Mouse (Mus musculus) lung, embryonic 15.5 days (tissue): ENCODE measurements at regions not wholly inside any gene's neighbourhood (a gene's known extent, or its start where the extent isn't known, plus 50 kb on each side); places are given as distances from the start of the nearest gene placed in this dataset.
A peak's percentile ranks its signal among the peaks of the same experiment; 100 is the strongest.

Source experiments
- ATAC-seq: fragments of 200-750 bp; cut with Nextera tagmentation; 2 replicates; pipeline ENCODE4 v1.8.0; 2017; ENCODE audit warnings: moderate number of reproducible peaks, borderline replicate concordance; ENCODE audit not compliant: low FRiP score, low TSS enrichment; ENCODE audit errors: extremely low read depth
- H3K27ac ChIP-seq: fragments of 300-500 bp; sonication (generic); 2 replicates; pipeline ENCODE4 v1.5.1; 2015; ENCODE audit warnings: moderate library complexity, mild to moderate bottlenecking, inconsistent platforms
- H3K27me3 ChIP-seq: fragments of 300-500 bp; sonication (generic); 2 replicates; pipeline ENCODE4 v1.6.1; 2015; ENCODE audit warnings: inconsistent platforms
- H3K36me3 ChIP-seq: fragments of 300-500 bp; sonication (generic); 2 replicates; pipeline ENCODE4 v1.6.1; 2015; ENCODE audit warnings: inconsistent platforms
- H3K4me1 ChIP-seq: fragments of 300-500 bp; sonication (generic); 2 replicates; pipeline ENCODE4 v1.6.1; 2015; ENCODE audit warnings: inconsistent platforms
- H3K4me2 ChIP-seq: fragments of 300-500 bp; sonication (generic); 2 replicates; pipeline ENCODE4 v1.6.1; 2015; ENCODE audit warnings: inconsistent platforms, mild to moderate bottlenecking, moderate library complexity
- H3K4me3 ChIP-seq: fragments of 300-500 bp; sonication (generic); 2 replicates; pipeline ENCODE4 v1.5.1; 2015; ENCODE audit warnings: mild to moderate bottlenecking, inconsistent platforms
- H3K9ac ChIP-seq: fragments of 300-500 bp; sonication (generic); 2 replicates; pipeline ENCODE4 v1.6.1; 2015; ENCODE audit warnings: inconsistent platforms
- H3K9me3 ChIP-seq: fragments of 300-500 bp; sonication (generic); 2 replicates; pipeline ENCODE4 v1.6.1; 2016; ENCODE audit warnings: inconsistent platforms
- WGBS: fragments of 180-500 bp; shearing (Covaris S2); methylation state at CpG from one replicate; pipeline ENCODE4 v1.1.7; 2015; 5-methylcytosine and 5-hydroxymethylcytosine counted together

GRCm38 (mm10) chr12:70616049-70616448, 163.2 kb downstream of the Tmx1 start:
- no peak for ATAC-seq
- Histone ChIP-seq H3K27me3 (no peaks in the 10 kb centered on the region), H3K4me2 (no peak overlapping the region), H3K9me3 (no peaks in the 10 kb centered on the region), H3K9ac (no peak overlapping the region), H3K4me1 (peaks cover 14% of the 10 kb centered on the region; the same call in 1 of the 2 replicates), H3K27ac (no peak overlapping the region; the same call in 1 of the 2 replicates), H3K4me3 (no peak overlapping the region), H3K36me3 (no peaks in the 10 kb centered on the region)
- WGBS: 62% methylated on average over 4 of the region's 4 CpGs

GRCm38 (mm10) chr12:70616487-70616886, 163.6 kb downstream of the Tmx1 start:
- Histone ChIP-seq H3K36me3 (no peaks in the 10 kb centered on the region), H3K9ac (no peak overlapping the region), H3K4me2 (no peak overlapping the region), H3K9me3 (no peaks in the 10 kb centered on the region), H3K4me1 (peaks cover 14% of the 10 kb centered on the region; the same call in 1 of the 2 replicates), H3K4me3 (no peak overlapping the region), H3K27ac (no peak overlapping the region; the same call in 1 of the 2 replicates), H3K27me3 (no peaks in the 10 kb centered on the region)
- no peak for ATAC-seq
- WGBS: 36% methylated on average over 4 of the region's 4 CpGs

- no peaks in the 10 kb centered on the region for H3K9me3 ChIP-seq
- no peaks in the 10 kb centered on the region for H3K36me3 ChIP-seq
- no peak overlapping the region for H3K4me2 ChIP-seq
- ATAC-seq: no peak
- no peaks in the 10 kb centered on the region for H3K27me3 ChIP-seq
- H3K4me3 ChIP-seq: no peak overlapping the region
- 21% methylated on average over 1 of the region's 1 CpGs for WGBS
- H3K4me1 ChIP-seq: peaks cover 18% of the 10 kb centered on the region
- 0 out of 2 replicates have a peak overlapping the region, but pooled peaks have one; percentile 10 for H3K27ac ChIP-seq
- no peak overlapping the region for H3K9ac ChIP-seq
These were observed 164.1 kb downstream of the Tmx1 start for GRCm38 (mm10) chr12:70617024-70617423.

- 69% methylated on average over 3 of the region's 3 CpGs for WGBS
- H3K4me1 ChIP-seq: peaks cover 22% of the 10 kb centered on the region
These were observed 165.1 kb downstream of the Tmx1 start for GRCm38 (mm10) chr12:70617979-70618378.

GRCm38 (mm10) chr12:70619436-70619835, 166.5 kb downstream of the Tmx1 start:
- no peak overlapping the region for H3K9ac ChIP-seq
- H3K4me2 ChIP-seq: no peak overlapping the region
- no peak overlapping the region for H3K27ac ChIP-seq
- no peaks in the 10 kb centered on the region for H3K36me3 ChIP-seq
- H3K4me1 ChIP-seq: peaks cover 29% of the 10 kb centered on the region
- 76% methylated on average over 2 of the region's 2 CpGs for WGBS
- H3K9me3 ChIP-seq: no peaks in the 10 kb centered on the region
- H3K27me3 ChIP-seq: no peaks in the 10 kb centered on the region
- H3K4me3 ChIP-seq: no peak overlapping the region
- no peak for ATAC-seq

More at GRCm38 (mm10) chr12:70617979-70618378, 165.1 kb downstream of the Tmx1 start:
- ATAC-seq: no peak
- no peaks in the 10 kb centered on the region for H3K9me3 ChIP-seq
- H3K9ac ChIP-seq: no peak overlapping the region
- H3K4me2 ChIP-seq: no peak overlapping the region
- H3K36me3 ChIP-seq: no peaks in the 10 kb centered on the region
- H3K27me3 ChIP-seq: no peaks in the 10 kb centered on the region
- no peak overlapping the region for H3K27ac ChIP-seq
- no peak overlapping the region for H3K4me3 ChIP-seq

- no peak overlapping the region for H3K9ac ChIP-seq
- no peaks in the 10 kb centered on the region for H3K27me3 ChIP-seq
- no peaks in the 10 kb centered on the region for H3K36me3 ChIP-seq
- no peak overlapping the region for H3K4me2 ChIP-seq
- peak overlapping the region; percentile 35; the same call in 1 of the 2 replicates for H3K27ac ChIP-seq
- H3K4me3 ChIP-seq: no peak overlapping the region
- H3K9me3 ChIP-seq: no peaks in the 10 kb centered on the region
- WGBS: 37% methylated on average over 4 of the region's 4 CpGs
- peaks cover 23% of the 10 kb centered on the region; the same call in 1 of the 2 replicates for H3K4me1 ChIP-seq
- peak; percentile 49; the same call in 1 of the 2 replicates for ATAC-seq
These were observed 169.1 kb downstream of the Tmx1 start for GRCm38 (mm10) chr12:70622019-70622418.

GRCm38 (mm10) chr12:70624298-70624980, 171.5 kb downstream of the Tmx1 start:
- 34% methylated on average over 9 of the region's 9 CpGs for WGBS
- no peak overlapping the region for H3K4me3 ChIP-seq
- H3K4me2 ChIP-seq: no peak overlapping the region; the same call in 1 of the 2 replicates
- no peak overlapping the region for H3K9ac ChIP-seq
- H3K4me1 ChIP-seq: peaks cover 35% of the 10 kb centered on the region
- H3K27me3 ChIP-seq: no peaks in the 10 kb centered on the region
- no peaks in the 10 kb centered on the region for H3K36me3 ChIP-seq
- 0 out of 2 replicates have a peak overlapping the region, but pooled peaks have one; percentile 2 for H3K27ac ChIP-seq
- ATAC-seq: peak; percentile 55; the same call in 1 of the 2 replicates
- H3K9me3 ChIP-seq: no peaks in the 10 kb centered on the region

GRCm38 (mm10) chr12:70627638-70628037, 174.7 kb downstream of the Tmx1 start:
- Histone ChIP-seq H3K27ac (no peak overlapping the region), H3K9ac (no peak overlapping the region), H3K4me2 (no peak overlapping the region), H3K36me3 (no peaks in the 10 kb centered on the region), H3K9me3 (no peaks in the 10 kb centered on the region), H3K4me3 (no peak overlapping the region), H3K27me3 (no peaks in the 10 kb centered on the region), H3K4me1 (peaks cover 32% of the 10 kb centered on the region)
- 64% methylated on average over 7 of the region's 7 CpGs for WGBS
- ATAC-seq: no peak

- ATAC-seq: no peak
- Histone ChIP-seq H3K9me3 (no peaks in the 10 kb centered on the region), H3K4me2 (no peak overlapping the region), H3K4me1 (peaks cover 38% of the 10 kb centered on the region), H3K9ac (no peak overlapping the region), H3K36me3 (no peaks in the 10 kb centered on the region), H3K27ac (peak overlapping the region; percentile 33), H3K4me3 (no peak overlapping the region), H3K27me3 (no peaks in the 10 kb centered on the region)
- WGBS: 32% methylated on average over 21 of the region's 21 CpGs
These were observed 175.8 kb downstream of the Tmx1 start for GRCm38 (mm10) chr12:70628384-70629365.

- Histone ChIP-seq H3K27ac (no peak overlapping the region), H3K4me2 (no peak overlapping the region), H3K4me3 (no peak overlapping the region), H3K9me3 (no peaks in the 10 kb centered on the region), H3K27me3 (no peaks in the 10 kb centered on the region), H3K4me1 (peaks cover 38% of the 10 kb centered on the region), H3K9ac (no peak overlapping the region), H3K36me3 (no peaks in the 10 kb centered on the region)
- ATAC-seq: no peak
- WGBS: 84% methylated on average over 5 of the region's 5 CpGs
These were observed 176.5 kb downstream of the Tmx1 start for GRCm38 (mm10) chr12:70629371-70629770.

- Histone ChIP-seq H3K4me3 (no peak overlapping the region), H3K4me1 (peaks cover 29% of the 10 kb centered on the region), H3K4me2 (no peak overlapping the region), H3K27ac (no peak overlapping the region), H3K27me3 (no peaks in the 10 kb centered on the region), H3K36me3 (no peaks in the 10 kb centered on the region), H3K9me3 (no peaks in the 10 kb centered on the region), H3K9ac (no peak overlapping the region)
- WGBS: 64% methylated on average over 6 of the region's 6 CpGs
- ATAC-seq: no peak
These were observed 178.4 kb downstream of the Tmx1 start for GRCm38 (mm10) chr12:70631281-70631680.

GRCm38 (mm10) chr12:70633194-70633593, 180.3 kb downstream of the Tmx1 start:
- Histone ChIP-seq H3K4me3 (no peak overlapping the region), H3K27ac (peak overlapping the region; percentile 57), H3K27me3 (no peaks in the 10 kb centered on the region), H3K36me3 (no peaks in the 10 kb centered on the region), H3K9ac (no peak overlapping the region), H3K9me3 (no peaks in the 10 kb centered on the region), H3K4me2 (no peak overlapping the region), H3K4me1 (peaks cover 27% of the 10 kb centered on the region)
- ATAC-seq: no peak
- WGBS: 15% methylated on average over 4 of the region's 4 CpGs
